Mouse (Mus musculus): ENCODE results near the gene Fam214b. TPM values are rescaled to one million over a fixed set of nuclear protein-coding genes. Genes with fewer than 3 reads are reported as not detected.
A peak's percentile ranks its signal among the peaks of the same experiment; 100 is the strongest.

The Fam214b gene
- polyA plus RNA-seq, 1 experiment from 2014 or later, result 9.5 TPM

DNA sequence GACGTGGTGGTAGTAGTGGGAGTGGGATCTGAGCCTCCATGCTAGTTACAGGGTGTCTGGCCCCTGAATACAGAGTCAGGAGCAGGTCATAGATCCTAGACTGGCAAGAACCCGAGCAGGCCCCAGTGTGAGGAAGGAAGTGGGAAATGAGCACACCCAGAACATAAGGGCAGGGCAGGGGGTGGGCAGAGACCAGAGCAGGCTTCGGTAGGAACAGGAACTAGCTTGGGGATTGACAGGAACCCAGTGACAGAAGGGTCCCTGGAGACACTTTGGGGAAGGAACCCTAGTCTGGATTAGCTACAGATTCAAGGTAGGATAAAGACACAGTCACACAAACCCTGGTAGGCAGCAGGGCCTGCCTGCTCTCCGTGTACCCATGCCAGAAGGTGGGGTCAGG lies 1.3 kb downstream of the Fam214b start:
- whole genome bisulfite sequencing, result 17% methylated on average over 4 of the region's 4 CpGs
- ATAC-seq (ENCODE audit: low read depth), result no peak
- Histone ChIP-seq H3K9me3 (ENCODE audit: control insufficient read depth, low read length) (no peaks in the 10 kb centered on the region), H3K9ac (ENCODE audit: low read depth, low read length) (peak overlapping the region; percentile 63), H3K4me3 (ENCODE audit: low read depth, low read length) (peak overlapping the region; percentile 54), H3K36me3 (ENCODE audit: control insufficient read depth, insufficient read depth, low read length) (no peaks in the 10 kb centered on the region), H3K27ac (replicated peaks; ENCODE audit: low read depth, low read length) (peak overlapping the region; percentile 71), H3K4me1 (ENCODE audit: control insufficient read depth, insufficient read depth, low read length) (peaks cover 17% of the 10 kb centered on the region; the same call in 1 of the 2 replicates), H3K27me3 (replicated peaks; ENCODE audit: control insufficient read depth, insufficient read depth, low read length) (no peaks in the 10 kb centered on the region), H3K4me2 (ENCODE audit: low read depth, low read length) (peak overlapping the region; percentile 76)
- peak; percentile 30 for DNase-seq (ENCODE audit: low spot score)

DNA sequence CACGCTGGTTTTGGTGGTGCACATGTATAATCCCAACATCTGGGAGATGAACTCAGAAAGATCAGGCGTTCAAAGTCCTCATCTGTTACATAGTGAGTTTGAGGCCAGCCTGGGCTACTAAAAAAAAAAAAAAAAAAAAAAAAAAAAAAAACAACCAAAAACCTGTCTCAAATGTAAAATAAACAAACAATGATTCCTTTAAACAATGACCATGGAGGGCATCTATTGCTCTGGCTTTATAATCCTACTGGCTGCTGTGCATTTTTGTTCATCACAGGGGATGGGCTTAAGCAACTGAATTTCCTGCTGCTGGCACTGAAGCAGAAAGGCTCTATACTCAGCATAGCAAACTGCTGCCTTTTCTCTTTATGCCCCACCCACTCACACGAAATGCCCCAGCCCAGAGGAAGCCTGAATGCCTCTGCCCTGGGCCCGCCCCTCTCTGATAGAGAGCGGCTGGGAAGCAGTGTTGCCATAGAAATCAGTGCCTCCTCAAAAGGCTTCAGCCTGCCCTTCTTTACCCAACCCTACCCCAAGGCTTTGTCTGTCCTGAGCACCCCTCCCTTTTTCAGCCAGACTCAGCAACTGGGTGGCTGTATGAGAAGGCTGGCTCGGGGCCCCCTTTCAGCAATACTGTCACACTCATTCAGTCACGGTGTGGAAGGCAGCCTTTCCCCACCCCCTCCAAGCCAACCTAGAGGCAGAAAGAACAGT lies 2.2 kb downstream of the Fam214b start:
- H3K9ac ChIP-seq (ENCODE audit: low read depth, low read length), result no peak overlapping the region; the same call in 1 of the 2 replicates
- peak; percentile 92 for DNase-seq (ENCODE audit: low spot score)
- no peaks in the 10 kb centered on the region for H3K36me3 ChIP-seq (ENCODE audit: control insufficient read depth, insufficient read depth, low read length)
- H3K27ac ChIP-seq (replicated peaks; ENCODE audit: low read depth, low read length), result peak overlapping the region; percentile 71
- H3K9me3 ChIP-seq (ENCODE audit: control insufficient read depth, low read length), result no peaks in the 10 kb centered on the region
- H3K27me3 ChIP-seq (replicated peaks; ENCODE audit: control insufficient read depth, insufficient read depth, low read length), result no peaks in the 10 kb centered on the region
- peak; percentile 31 for ATAC-seq (ENCODE audit: low read depth)
- 24% methylated on average over 7 of the region's 7 CpGs for WGBS
- peak overlapping the region; percentile 76 for H3K4me2 ChIP-seq (ENCODE audit: low read depth, low read length)
- peaks cover 25% of the 10 kb centered on the region for H3K4me1 ChIP-seq (ENCODE audit: control insufficient read depth, insufficient read depth, low read length)
- H3K4me3 ChIP-seq (ENCODE audit: low read depth, low read length), result no peak overlapping the region

DNA sequence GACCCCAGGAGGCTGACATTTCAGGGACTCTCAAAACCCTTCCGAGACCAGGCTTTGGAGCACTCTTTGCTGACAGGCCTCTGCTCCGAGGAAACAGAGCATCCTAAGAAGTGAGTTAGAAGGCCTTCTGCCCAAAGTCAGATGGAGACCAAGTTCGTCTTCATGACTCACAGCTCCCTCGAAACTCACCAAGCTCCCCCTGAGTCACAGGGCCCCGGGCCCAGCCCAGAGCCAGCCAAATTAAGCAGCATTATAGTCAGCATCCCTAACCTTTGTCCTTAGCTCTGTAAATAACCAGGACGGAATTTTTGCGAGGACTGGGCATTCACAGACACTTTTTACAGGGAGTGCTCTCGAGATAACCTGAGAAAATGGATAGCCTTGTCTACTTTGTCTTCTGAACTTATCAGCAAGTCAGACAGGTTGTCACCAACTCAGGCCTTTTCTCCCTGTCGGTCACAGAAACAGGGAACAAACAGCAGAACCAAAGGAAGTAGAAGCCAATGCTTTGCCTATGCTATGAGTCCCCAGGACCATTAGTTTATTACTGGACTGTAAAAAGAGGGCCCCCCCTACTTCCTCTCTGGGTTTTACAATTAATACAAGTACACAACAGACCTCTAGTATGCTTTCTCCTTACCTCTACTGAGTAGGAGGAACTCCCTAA lies 5.0 kb downstream of the Fam214b start:
- 0 out of 2 replicates have a peak overlapping the region, but pooled peaks have one; percentile 5 for H3K27ac ChIP-seq (replicated peaks; ENCODE audit: low read depth, low read length)
- H3K9me3 ChIP-seq (ENCODE audit: control insufficient read depth, low read length), result no peaks in the 10 kb centered on the region
- H3K4me1 ChIP-seq (ENCODE audit: control insufficient read depth, insufficient read depth, low read length), result peaks cover 22% of the 10 kb centered on the region
- H3K36me3 ChIP-seq (ENCODE audit: control insufficient read depth, insufficient read depth, low read length), result peaks cover 7% of the 10 kb centered on the region; the same call in 1 of the 2 replicates
- ATAC-seq (ENCODE audit: low read depth), result no peak
- H3K4me3 ChIP-seq (ENCODE audit: low read depth, low read length), result no peak overlapping the region
- no peaks in the 10 kb centered on the region for H3K27me3 ChIP-seq (replicated peaks; ENCODE audit: control insufficient read depth, insufficient read depth, low read length)
- 77% methylated on average over 9 of the region's 9 CpGs for WGBS
- no peak overlapping the region; the same call in 1 of the 2 replicates for H3K4me2 ChIP-seq (ENCODE audit: low read depth, low read length)
- no peak for DNase-seq (ENCODE audit: low spot score)
- no peak overlapping the region for H3K9ac ChIP-seq (ENCODE audit: low read depth, low read length)

DNA sequence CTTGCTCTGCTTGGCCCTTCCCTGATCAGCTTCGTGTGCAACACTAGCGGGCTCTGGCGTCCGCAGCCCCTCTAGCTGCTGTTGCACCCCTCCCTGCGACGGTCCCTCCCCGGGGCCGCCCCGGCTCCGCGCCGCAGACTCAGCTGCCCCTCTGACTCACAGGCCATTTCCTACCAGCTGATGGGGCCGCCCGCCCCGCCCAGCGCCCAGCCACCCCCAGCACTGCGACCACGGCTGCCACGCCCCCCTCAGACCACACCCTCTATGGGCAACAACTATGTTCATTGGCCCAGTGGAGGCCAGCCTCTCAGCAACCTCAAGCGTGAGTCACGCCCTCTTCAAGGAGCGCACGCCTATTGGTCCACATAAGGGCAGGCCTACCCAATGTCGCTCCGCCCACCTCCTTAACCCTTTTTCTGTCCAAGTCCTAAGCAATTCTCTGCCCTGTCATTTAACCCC lies 5.9 kb downstream of the Fam214b start:
- Histone ChIP-seq H3K36me3 (ENCODE audit: control insufficient read depth, insufficient read depth, low read length) (peaks cover 13% of the 10 kb centered on the region), H3K4me2 (ENCODE audit: low read depth, low read length) (peak overlapping the region; percentile 87), H3K9me3 (ENCODE audit: control insufficient read depth, low read length) (no peaks in the 10 kb centered on the region), H3K27me3 (replicated peaks; ENCODE audit: control insufficient read depth, insufficient read depth, low read length) (no peaks in the 10 kb centered on the region), H3K27ac (replicated peaks; ENCODE audit: low read depth, low read length) (peak overlapping the region; percentile 67; the same call in 1 of the 2 replicates), H3K4me3 (ENCODE audit: low read depth, low read length) (peak overlapping the region; percentile 70), H3K9ac (ENCODE audit: low read depth, low read length) (peak overlapping the region; percentile 78), H3K4me1 (ENCODE audit: control insufficient read depth, insufficient read depth, low read length) (peaks cover 22% of the 10 kb centered on the region)
- DNase-seq (ENCODE audit: low spot score) (peak; percentile 99), ATAC-seq (ENCODE audit: low read depth) (peak; percentile 98)
- 1% methylated on average over 8 of the region's 25 CpGs for WGBS

DNA sequence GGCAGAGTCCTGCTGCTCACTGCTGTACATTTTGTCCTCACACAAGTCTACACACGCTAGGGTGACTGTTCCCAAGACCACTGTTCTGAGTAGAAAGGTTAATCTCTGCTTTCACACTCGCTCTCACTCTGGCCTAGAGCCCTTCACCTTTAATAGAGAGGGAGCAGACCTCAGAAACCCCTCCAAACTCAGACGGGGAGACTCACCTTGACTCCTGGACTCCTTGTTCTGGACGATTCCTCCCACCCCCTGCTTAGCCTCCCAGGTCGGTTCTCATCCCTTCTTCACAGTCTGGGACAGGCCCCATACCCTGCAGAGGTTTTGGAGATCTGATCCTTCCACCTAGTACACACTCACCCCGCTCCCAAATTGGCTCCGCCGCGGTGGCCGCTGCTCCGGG lies 6.4 kb downstream of the Fam214b start:
- Histone ChIP-seq H3K36me3 (ENCODE audit: control insufficient read depth, insufficient read depth, low read length) (peaks cover 15% of the 10 kb centered on the region), H3K4me1 (ENCODE audit: control insufficient read depth, insufficient read depth, low read length) (peaks cover 17% of the 10 kb centered on the region), H3K9me3 (ENCODE audit: control insufficient read depth, low read length) (no peaks in the 10 kb centered on the region), H3K4me3 (ENCODE audit: low read depth, low read length) (peak overlapping the region; percentile 70), H3K9ac (ENCODE audit: low read depth, low read length) (peak overlapping the region; percentile 78), H3K27ac (replicated peaks; ENCODE audit: low read depth, low read length) (peak overlapping the region; percentile 67; the same call in 1 of the 2 replicates), H3K27me3 (replicated peaks; ENCODE audit: control insufficient read depth, insufficient read depth, low read length) (no peaks in the 10 kb centered on the region), H3K4me2 (ENCODE audit: low read depth, low read length) (peak overlapping the region; percentile 87)
- 2% methylated on average over 11 of the region's 11 CpGs for WGBS
- no peak for DNase-seq (ENCODE audit: low spot score)
- peak; percentile 6 for ATAC-seq (ENCODE audit: low read depth)

DNA sequence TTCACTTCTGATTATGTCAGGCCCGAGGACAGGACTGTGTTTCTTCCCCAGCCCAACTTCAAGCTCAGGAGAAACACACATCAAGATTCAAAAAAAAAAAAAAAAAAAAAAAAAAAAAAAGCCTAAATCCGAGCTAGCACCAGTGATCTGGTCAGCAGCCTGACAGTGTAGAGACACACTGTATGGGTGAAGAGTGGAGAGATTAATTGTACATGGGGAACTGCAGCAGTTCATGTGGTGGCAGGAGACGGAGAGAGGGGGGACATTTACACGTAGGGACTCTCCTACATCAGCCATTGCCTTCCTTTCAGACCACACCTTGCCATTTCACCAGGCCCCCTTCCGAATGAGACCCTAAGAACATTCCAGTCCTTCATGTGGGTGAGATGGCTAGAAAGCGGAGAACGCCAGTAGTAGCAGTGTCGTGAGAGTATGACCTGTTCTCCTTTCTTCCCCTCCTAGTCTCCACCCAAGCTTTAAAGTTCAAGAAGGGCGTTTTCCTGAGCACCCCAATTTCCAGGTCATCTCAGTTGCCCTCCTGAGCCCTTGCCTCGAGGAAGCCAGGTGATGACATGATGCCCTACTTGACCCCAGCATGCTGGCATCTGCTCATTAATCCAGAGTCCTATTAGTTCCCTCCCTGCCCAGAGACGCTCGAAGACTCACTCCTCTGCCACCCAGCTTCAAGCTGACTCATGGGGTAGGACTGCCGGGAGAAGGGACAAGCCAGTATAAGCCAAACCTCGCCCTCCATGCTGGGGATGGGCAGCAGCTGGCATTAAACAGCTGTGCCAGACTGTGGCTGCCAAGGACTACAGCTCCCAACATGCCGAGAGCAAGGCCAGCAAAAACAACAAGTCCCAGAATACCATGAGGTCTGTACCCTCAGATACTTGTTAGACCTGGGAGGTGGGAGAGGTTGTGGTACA lies 7.2 kb downstream of the Fam214b start:
- WGBS, result 56% methylated on average over 15 of the region's 15 CpGs
- Histone ChIP-seq H3K4me3 (ENCODE audit: low read depth, low read length) (peak overlapping the region; percentile 70), H3K4me1 (ENCODE audit: control insufficient read depth, insufficient read depth, low read length) (peaks cover 10% of the 10 kb centered on the region; the same call in 1 of the 2 replicates), H3K36me3 (ENCODE audit: control insufficient read depth, insufficient read depth, low read length) (peaks cover 23% of the 10 kb centered on the region), H3K27ac (replicated peaks; ENCODE audit: low read depth, low read length) (peak overlapping the region; percentile 67; the same call in 1 of the 2 replicates), H3K27me3 (replicated peaks; ENCODE audit: control insufficient read depth, insufficient read depth, low read length) (no peaks in the 10 kb centered on the region), H3K9ac (ENCODE audit: low read depth, low read length) (peak overlapping the region; percentile 78), H3K9me3 (ENCODE audit: control insufficient read depth, low read length) (no peaks in the 10 kb centered on the region), H3K4me2 (ENCODE audit: low read depth, low read length) (peak overlapping the region; percentile 87)
- ATAC-seq (ENCODE audit: low read depth), result no peak
- peak; percentile 55 for DNase-seq (ENCODE audit: low spot score)

DNA sequence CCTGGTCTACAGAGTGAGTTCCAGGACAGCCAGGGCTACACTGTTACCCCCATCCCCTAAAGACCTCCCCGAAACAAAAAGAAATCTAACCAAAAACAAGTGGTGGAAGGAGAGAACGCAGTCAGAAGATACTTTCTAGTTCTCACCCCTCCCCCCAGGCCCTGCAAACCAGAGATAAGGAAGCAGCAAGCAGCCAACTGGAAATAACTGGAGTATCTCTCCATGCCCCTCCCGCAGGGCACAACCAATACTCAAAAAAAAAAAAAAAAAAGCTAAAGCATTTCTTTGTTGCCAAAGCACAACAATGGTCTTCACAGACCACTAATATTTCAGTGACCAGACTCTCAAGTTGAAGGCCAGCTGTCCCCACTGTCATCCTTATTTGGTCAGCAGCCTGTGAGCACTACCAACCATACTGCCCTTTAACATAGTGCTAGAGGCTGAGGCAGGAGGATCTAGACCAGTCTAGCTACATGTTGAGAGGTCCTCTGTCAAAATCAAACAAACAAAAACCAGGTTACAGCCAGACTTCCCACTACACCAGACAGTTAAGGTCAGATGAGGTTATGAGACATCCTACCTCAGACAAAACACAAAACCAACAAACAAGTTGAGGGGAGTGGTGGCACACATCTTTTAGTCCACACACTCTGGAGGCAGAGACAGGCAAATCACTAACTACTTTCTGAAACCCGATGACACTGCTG lies 8.0 kb downstream of the Fam214b start:
- DNase-seq (ENCODE audit: low spot score) (no peak), ATAC-seq (ENCODE audit: low read depth) (no peak)
- Histone ChIP-seq H3K4me3 (ENCODE audit: low read depth, low read length) (no peak overlapping the region), H3K36me3 (ENCODE audit: control insufficient read depth, insufficient read depth, low read length) (peaks cover 30% of the 10 kb centered on the region), H3K4me2 (ENCODE audit: low read depth, low read length) (no peak overlapping the region), H3K9ac (ENCODE audit: low read depth, low read length) (no peak overlapping the region), H3K27me3 (replicated peaks; ENCODE audit: control insufficient read depth, insufficient read depth, low read length) (no peaks in the 10 kb centered on the region), H3K4me1 (ENCODE audit: control insufficient read depth, insufficient read depth, low read length) (peaks cover 10% of the 10 kb centered on the region; the same call in 1 of the 2 replicates), H3K9me3 (ENCODE audit: control insufficient read depth, low read length) (no peaks in the 10 kb centered on the region), H3K27ac (replicated peaks; ENCODE audit: low read depth, low read length) (no peak overlapping the region)
- WGBS, result 68% methylated on average over 4 of the region's 4 CpGs
